Mouse (Mus musculus): ENCODE results near the gene Morn4.

Morn4 gene

DNA sequence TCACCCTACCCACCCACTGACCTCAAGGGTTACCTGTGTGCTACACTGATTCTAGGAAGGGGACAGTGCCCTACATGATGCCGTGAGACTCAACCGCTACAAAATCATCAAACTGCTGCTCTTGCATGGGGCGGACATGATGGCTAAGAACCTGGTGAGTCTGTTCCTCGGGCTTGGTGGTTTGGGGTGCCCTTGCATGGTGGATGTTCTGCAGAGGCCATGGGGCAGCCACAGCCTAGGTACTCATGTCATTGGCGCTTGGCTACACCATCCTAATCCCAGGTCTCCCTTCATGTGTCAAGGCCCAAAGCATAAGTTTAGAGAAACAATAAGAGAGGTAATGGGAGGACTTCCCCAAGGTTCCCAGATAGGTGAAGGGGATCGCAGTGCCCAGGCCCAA is 42.2 kb downstream of the Morn4 start:
- no peak for DNase-seq (ENCODE audit: low spot score in 2 of 2)

DNA sequence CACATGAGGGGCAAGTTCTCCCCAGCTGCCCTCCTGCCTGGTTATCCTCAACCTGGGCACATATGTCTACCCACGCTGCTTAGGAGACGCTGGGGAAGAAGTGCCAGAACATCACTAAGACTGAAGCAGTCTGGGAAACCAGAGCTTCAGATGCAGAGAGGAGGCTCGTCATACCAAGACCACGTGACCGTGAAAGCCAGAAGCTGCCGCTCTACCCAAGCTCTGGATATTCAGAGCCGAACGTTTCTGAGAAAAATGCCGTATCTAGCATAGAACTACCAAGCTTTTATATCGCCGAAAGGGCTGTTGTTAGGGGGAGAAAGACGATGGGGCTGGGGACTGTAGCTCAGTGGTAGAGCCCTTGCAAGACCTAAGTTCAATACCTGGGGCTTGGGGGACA is 47.8 kb downstream of the Morn4 start:
- no peak for DNase-seq (ENCODE audit: low spot score in 2 of 2)

DNA sequence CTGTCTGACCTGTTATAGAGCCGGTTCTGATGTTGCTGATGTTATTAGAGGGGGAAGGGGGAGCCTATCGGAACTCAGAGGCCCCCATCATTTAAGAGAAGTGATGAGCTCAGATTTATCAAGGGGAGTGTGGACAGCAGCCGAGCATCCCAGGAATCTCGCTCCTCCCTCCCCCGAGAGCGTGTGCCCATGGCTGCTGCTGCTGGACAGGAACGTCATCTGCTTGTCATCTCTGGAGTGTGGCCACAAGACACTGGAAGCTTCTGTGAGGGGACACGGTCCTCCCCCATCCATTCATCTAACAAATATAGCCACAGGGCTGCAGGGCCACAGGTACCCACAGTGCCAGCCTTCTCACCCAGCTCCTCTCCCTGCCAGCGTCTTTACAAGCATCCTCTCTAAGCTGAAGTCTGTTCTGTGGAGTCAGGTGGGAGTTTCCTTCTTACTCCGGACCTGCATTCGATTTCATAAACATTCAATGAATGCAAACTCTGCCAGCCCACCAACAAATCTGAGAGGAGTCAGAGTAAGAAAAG is 48.9 kb downstream of the Morn4 start:
- DNase-seq (ENCODE audit: low spot score in 2 of 2), result no peak

DNA sequence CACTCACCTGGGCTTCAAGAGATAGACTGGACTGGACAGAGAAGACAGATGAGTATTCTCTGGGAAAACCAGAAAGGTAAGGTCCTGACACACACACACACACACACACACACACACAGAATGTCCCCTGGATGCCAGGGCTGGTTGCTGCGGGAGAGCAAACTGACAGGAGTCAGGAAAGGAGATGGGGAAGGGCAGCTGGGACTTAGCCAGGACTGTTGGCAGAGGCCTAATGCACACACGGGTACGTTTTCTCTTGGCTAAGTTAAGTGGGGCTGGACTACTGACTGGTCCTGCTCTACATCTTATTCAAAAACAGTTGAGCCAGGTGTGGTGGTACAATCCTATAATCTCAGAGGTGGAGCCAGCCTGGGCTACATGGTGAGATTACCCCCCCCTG is 49.8 kb downstream of the Morn4 start:
- DNase-seq (ENCODE audit: low spot score in 2 of 2), result no peak

- DNase-seq (ENCODE audit: low spot score in 2 of 2), result peak; percentile 61 to 73
Measured at GRCm38 (mm10) chr19:42035456-42036248, 50.5 kb downstream of the Morn4 start, which contains the start of gene Ankrd2. Ankrd2 (plus strand) TSS chr19:42036000.

- no peak for DNase-seq (ENCODE audit: low spot score in 2 of 2)
Measured at GRCm38 (mm10) chr19:42034881-42035455, 51.2 kb downstream of the Morn4 start.

- no peak for DNase-seq (ENCODE audit: low spot score in 2 of 2)
Measured at GRCm38 (mm10) chr19:42034146-42034775, 51.9 kb downstream of the Morn4 start.

GRCm38 (mm10) chr19:42033611-42034010 is 52.5 kb downstream of the Morn4 start:
- DNase-seq (ENCODE audit: low spot score in 2 of 2), result no peak

DNA sequence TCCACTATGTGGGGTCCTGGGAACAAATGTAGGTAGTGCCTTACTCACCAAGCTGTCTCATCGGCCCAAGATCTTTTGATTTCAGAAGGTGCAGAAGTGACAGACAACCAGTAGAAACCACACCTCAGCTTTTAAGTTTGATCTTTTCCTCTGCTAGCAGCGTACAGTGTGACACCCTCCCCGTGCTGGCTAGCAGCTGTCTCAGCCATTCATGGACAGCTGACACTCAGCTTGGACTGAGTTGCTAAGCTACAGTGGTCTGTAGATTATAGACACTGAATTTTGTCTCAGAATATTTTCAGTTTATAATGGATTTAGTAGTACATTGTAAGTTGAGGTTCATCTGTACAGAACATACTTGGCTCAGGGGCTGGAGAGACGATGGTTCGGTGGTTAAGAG is 55.0 kb downstream of the Morn4 start:
- DNase-seq (ENCODE audit: low spot score in 2 of 2), result no peak

DNA sequence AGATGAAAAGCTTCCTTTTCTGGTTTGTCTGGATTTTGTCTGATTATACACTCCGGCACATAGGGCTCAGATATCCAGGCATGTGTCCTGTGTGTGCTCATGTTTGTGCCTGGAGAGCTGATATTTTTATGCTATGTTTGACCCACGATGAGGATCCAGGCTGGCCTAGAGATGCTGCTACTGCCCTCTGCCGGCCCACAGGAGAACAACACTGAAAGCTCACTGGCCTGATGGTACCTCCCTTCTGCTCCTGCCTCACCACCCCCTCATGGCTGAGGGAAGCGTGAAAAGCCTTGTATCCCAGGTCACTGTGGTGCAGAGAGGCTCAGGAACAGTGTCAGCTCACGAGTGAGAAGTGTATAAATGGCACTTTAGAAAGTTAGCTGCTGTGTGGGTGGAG is 60.0 kb downstream of the Morn4 start:
- peak; percentile 79 to 81 for DNase-seq (ENCODE audit: low spot score in 2 of 2)

Data from frontal cortex, postnatal 25 days (tissue).